Mouse (Mus musculus): ENCODE measurements around the gene Anp32e. TPM values are rescaled to one million over a fixed set of nuclear protein-coding genes. Genes with fewer than 3 reads are reported as not detected.
A peak's percentile ranks its signal among the peaks of the same experiment; 100 is the strongest.
"Not testable (repeated sequence)": the region's sequence is repeated elsewhere in the genome, so short reads cannot be mapped to it uniquely, and the experiment has no call there.

Gene Anp32e
- polyA plus RNA-seq, 1 experiment from 2014 or later: 167 TPM

GRCm38 (mm10) chr3:95920532-95920931, 8.5 kb upstream of the Anp32e start:
- H3K4me3 ChIP-seq (replicated peaks; ENCODE audit: low read length); H3K9ac ChIP-seq (ENCODE audit: low read length); H3K4me2 ChIP-seq (ENCODE audit: low read depth, low read length); H3K9me3 ChIP-seq (replicated peaks; ENCODE audit: control insufficient read depth, low read length); H3K36me3 ChIP-seq (ENCODE audit: control insufficient read depth, insufficient read depth, low read length); H3K27ac ChIP-seq (ENCODE audit: low read length); H3K4me1 ChIP-seq (ENCODE audit: control insufficient read depth, insufficient read depth, low read length); H3K27me3 ChIP-seq (ENCODE audit: control insufficient read depth, insufficient read depth, low read length); ATAC-seq (ENCODE audit: insufficient read depth, low FRiP score): not testable (repeated sequence)
- 54% methylated on average over 2 of the region's 2 CpGs for WGBS

GRCm38 (mm10) chr3:95923429-95923828, 5.6 kb upstream of the Anp32e start:
- H3K4me1 ChIP-seq (ENCODE audit: control insufficient read depth, insufficient read depth, low read length); H3K4me3 ChIP-seq (replicated peaks; ENCODE audit: low read length); H3K27me3 ChIP-seq (ENCODE audit: control insufficient read depth, insufficient read depth, low read length); H3K4me2 ChIP-seq (ENCODE audit: low read depth, low read length); H3K9me3 ChIP-seq (replicated peaks; ENCODE audit: control insufficient read depth, low read length); H3K36me3 ChIP-seq (ENCODE audit: control insufficient read depth, insufficient read depth, low read length); H3K9ac ChIP-seq (ENCODE audit: low read length); ATAC-seq (ENCODE audit: insufficient read depth, low FRiP score); H3K27ac ChIP-seq (ENCODE audit: low read length): not testable (repeated sequence)
- 88% methylated on average over 7 of the region's 7 CpGs for WGBS

- Histone ChIP-seq H3K9me3 (replicated peaks; ENCODE audit: control insufficient read depth, low read length) (no peaks in the 10 kb centered on the region), H3K4me1 (ENCODE audit: control insufficient read depth, insufficient read depth, low read length) (no peaks in the 10 kb centered on the region), H3K9ac (ENCODE audit: low read length) (no peak overlapping the region), H3K36me3 (ENCODE audit: control insufficient read depth, insufficient read depth, low read length) (no peaks in the 10 kb centered on the region), H3K27ac (ENCODE audit: low read length) (no peak overlapping the region), H3K27me3 (ENCODE audit: control insufficient read depth, insufficient read depth, low read length) (no peaks in the 10 kb centered on the region), H3K4me3 (replicated peaks; ENCODE audit: low read length) (no peak overlapping the region), H3K4me2 (ENCODE audit: low read depth, low read length) (no peak overlapping the region)
- no peak for ATAC-seq (ENCODE audit: insufficient read depth, low FRiP score)
- 62% methylated on average over 4 of the region's 4 CpGs for WGBS
Measured at GRCm38 (mm10) chr3:95924185-95924584, 4.9 kb upstream of the Anp32e start.

- ATAC-seq (ENCODE audit: insufficient read depth, low FRiP score): no peak
- Histone ChIP-seq H3K9ac (ENCODE audit: low read length) (no peak overlapping the region), H3K27me3 (ENCODE audit: control insufficient read depth, insufficient read depth, low read length) (no peaks in the 10 kb centered on the region), H3K36me3 (ENCODE audit: control insufficient read depth, insufficient read depth, low read length) (no peaks in the 10 kb centered on the region), H3K4me1 (ENCODE audit: control insufficient read depth, insufficient read depth, low read length) (no peaks in the 10 kb centered on the region), H3K27ac (ENCODE audit: low read length) (no peak overlapping the region), H3K4me3 (replicated peaks; ENCODE audit: low read length) (no peak overlapping the region), H3K9me3 (replicated peaks; ENCODE audit: control insufficient read depth, low read length) (no peaks in the 10 kb centered on the region), H3K4me2 (ENCODE audit: low read depth, low read length) (no peak overlapping the region)
- 74% methylated on average over 5 of the region's 5 CpGs for WGBS
Measured at GRCm38 (mm10) chr3:95925087-95925486, 4.0 kb upstream of the Anp32e start.

- H3K4me3 ChIP-seq (replicated peaks; ENCODE audit: low read length): peak overlapping the region; percentile 97
- H3K4me1 ChIP-seq (ENCODE audit: control insufficient read depth, insufficient read depth, low read length): peaks cover 4% of the 10 kb centered on the region; the same call in 1 of the 2 replicates
- H3K9ac ChIP-seq (ENCODE audit: low read length): peak overlapping the region; percentile 75
- no peak for ATAC-seq (ENCODE audit: insufficient read depth, low FRiP score)
- H3K9me3 ChIP-seq (replicated peaks; ENCODE audit: control insufficient read depth, low read length): no peaks in the 10 kb centered on the region
- no peaks in the 10 kb centered on the region for H3K27me3 ChIP-seq (ENCODE audit: control insufficient read depth, insufficient read depth, low read length)
- peak overlapping the region; percentile 76 for H3K27ac ChIP-seq (ENCODE audit: low read length)
- H3K36me3 ChIP-seq (ENCODE audit: control insufficient read depth, insufficient read depth, low read length): no peaks in the 10 kb centered on the region
- H3K4me2 ChIP-seq (ENCODE audit: low read depth, low read length): peak overlapping the region; percentile 85
- 54% methylated on average over 6 of the region's 6 CpGs for WGBS
Measured at GRCm38 (mm10) chr3:95928261-95928657, 787 bp upstream of the Anp32e start.

GRCm38 (mm10) chr3:95929581-95930470, 780 bp downstream of the Anp32e start:
- H3K4me1 ChIP-seq (ENCODE audit: control insufficient read depth, insufficient read depth, low read length): peaks cover 4% of the 10 kb centered on the region; the same call in 1 of the 2 replicates
- H3K27me3 ChIP-seq (ENCODE audit: control insufficient read depth, insufficient read depth, low read length): no peaks in the 10 kb centered on the region
- WGBS: under 1% methylated on average over 105 of the region's 105 CpGs

GRCm38 (mm10) chr3:95930471-95930789, 1.4 kb downstream of the Anp32e start:
- H3K9ac ChIP-seq (ENCODE audit: low read length): peak overlapping the region; percentile 96
- H3K27me3 ChIP-seq (ENCODE audit: control insufficient read depth, insufficient read depth, low read length): no peaks in the 10 kb centered on the region
- H3K4me3 ChIP-seq (replicated peaks; ENCODE audit: low read length): peak overlapping the region; percentile 97
- H3K36me3 ChIP-seq (ENCODE audit: control insufficient read depth, insufficient read depth, low read length): peaks cover 6% of the 10 kb centered on the region; the same call in 1 of the 2 replicates
- H3K27ac ChIP-seq (ENCODE audit: low read length): peak overlapping the region; percentile 94
- H3K4me2 ChIP-seq (ENCODE audit: low read depth, low read length): peak overlapping the region; percentile 78
- H3K9me3 ChIP-seq (replicated peaks; ENCODE audit: control insufficient read depth, low read length): no peaks in the 10 kb centered on the region
- H3K4me1 ChIP-seq (ENCODE audit: control insufficient read depth, insufficient read depth, low read length): peaks cover 4% of the 10 kb centered on the region; the same call in 1 of the 2 replicates
- ATAC-seq (ENCODE audit: insufficient read depth, low FRiP score): no peak
- WGBS: 1% methylated on average over 5 of the region's 5 CpGs

More at GRCm38 (mm10) chr3:95929581-95930470, 780 bp downstream of the Anp32e start:
- Histone ChIP-seq H3K4me2 (ENCODE audit: low read depth, low read length) (peak overlapping the region; percentile 78), H3K9me3 (replicated peaks; ENCODE audit: control insufficient read depth, low read length) (no peaks in the 10 kb centered on the region), H3K27ac (ENCODE audit: low read length) (peak overlapping the region; percentile 94), H3K9ac (ENCODE audit: low read length) (peak overlapping the region; percentile 96), H3K4me3 (replicated peaks; ENCODE audit: low read length) (peak overlapping the region; percentile 97), H3K36me3 (ENCODE audit: control insufficient read depth, insufficient read depth, low read length) (peaks cover 6% of the 10 kb centered on the region; the same call in 1 of the 2 replicates)
- peak; percentile 4; the same call in 1 of the 2 replicates for ATAC-seq (ENCODE audit: insufficient read depth, low FRiP score)

- no peaks in the 10 kb centered on the region for H3K27me3 ChIP-seq (ENCODE audit: control insufficient read depth, insufficient read depth, low read length)
- H3K36me3 ChIP-seq (ENCODE audit: control insufficient read depth, insufficient read depth, low read length): peaks cover 6% of the 10 kb centered on the region; the same call in 1 of the 2 replicates
- no peak overlapping the region for H3K4me3 ChIP-seq (replicated peaks; ENCODE audit: low read length)
- H3K4me1 ChIP-seq (ENCODE audit: control insufficient read depth, insufficient read depth, low read length): peaks cover 4% of the 10 kb centered on the region; the same call in 1 of the 2 replicates
- ATAC-seq (ENCODE audit: insufficient read depth, low FRiP score): no peak
- H3K4me2 ChIP-seq (ENCODE audit: low read depth, low read length): no peak overlapping the region
- H3K27ac ChIP-seq (ENCODE audit: low read length): no peak overlapping the region
- 82% methylated on average over 1 of the region's 1 CpGs for WGBS
- H3K9me3 ChIP-seq (replicated peaks; ENCODE audit: control insufficient read depth, low read length): no peaks in the 10 kb centered on the region
- no peak overlapping the region for H3K9ac ChIP-seq (ENCODE audit: low read length)
Measured at GRCm38 (mm10) chr3:95931471-95931870, 2.4 kb downstream of the Anp32e start.

- no peak for ATAC-seq (ENCODE audit: insufficient read depth, low FRiP score)
- H3K4me1 ChIP-seq (ENCODE audit: control insufficient read depth, insufficient read depth, low read length): peaks cover 4% of the 10 kb centered on the region; the same call in 1 of the 2 replicates
- no peak overlapping the region for H3K27ac ChIP-seq (ENCODE audit: low read length)
- 58% methylated on average over 1 of the region's 1 CpGs for WGBS
- H3K36me3 ChIP-seq (ENCODE audit: control insufficient read depth, insufficient read depth, low read length): peaks cover 6% of the 10 kb centered on the region; the same call in 1 of the 2 replicates
- H3K27me3 ChIP-seq (ENCODE audit: control insufficient read depth, insufficient read depth, low read length): no peaks in the 10 kb centered on the region
- H3K9ac ChIP-seq (ENCODE audit: low read length): no peak overlapping the region
- H3K9me3 ChIP-seq (replicated peaks; ENCODE audit: control insufficient read depth, low read length): no peaks in the 10 kb centered on the region
- H3K4me2 ChIP-seq (ENCODE audit: low read depth, low read length): no peak overlapping the region
- H3K4me3 ChIP-seq (replicated peaks; ENCODE audit: low read length): no peak overlapping the region
Measured at GRCm38 (mm10) chr3:95932157-95932556, 3.1 kb downstream of the Anp32e start.

Data from stomach, embryonic 16.5 days (tissue).